Mouse (Mus musculus) hematopoietic stem cell, adult 5-6 weeks (primary cell): Measurements from ENCODE around the gene Scn2b. TPM values are rescaled to one million over a fixed set of nuclear protein-coding genes. Genes with fewer than 3 reads are reported as not detected.

ENCODE experiments used
- ATAC-seq, 2 experiments: fragments of 125-278 bp in 1 of 2; replicated peaks in 1 of 2; 2 replicates each; pipeline ENCODE4 v1.8.0; 2016 to 2017; ENCODE audit warnings: inconsistent platforms in 2 of 2, mild to moderate bottlenecking in 2 of 2, moderate number of reproducible peaks in 2 of 2, low read depth in 1 of 2, moderate TSS enrichment in 1 of 2; ENCODE audit not compliant: low FRiP score in 2 of 2, poor library complexity in 2 of 2, severe bottlenecking in 2 of 2, insufficient read depth in 1 of 2, low TSS enrichment in 1 of 2
- total RNA-seq: library from RNA; stranded (forward); fragments of 172-1452, 232-1000 nt; gene quantifications from 2 replicates; pipeline ENCODE4 v1.2.3, GENCODE M21; 2017

The Scn2b gene
- total RNA-seq, 1 experiment from 2014 or later: not detected

DNA sequence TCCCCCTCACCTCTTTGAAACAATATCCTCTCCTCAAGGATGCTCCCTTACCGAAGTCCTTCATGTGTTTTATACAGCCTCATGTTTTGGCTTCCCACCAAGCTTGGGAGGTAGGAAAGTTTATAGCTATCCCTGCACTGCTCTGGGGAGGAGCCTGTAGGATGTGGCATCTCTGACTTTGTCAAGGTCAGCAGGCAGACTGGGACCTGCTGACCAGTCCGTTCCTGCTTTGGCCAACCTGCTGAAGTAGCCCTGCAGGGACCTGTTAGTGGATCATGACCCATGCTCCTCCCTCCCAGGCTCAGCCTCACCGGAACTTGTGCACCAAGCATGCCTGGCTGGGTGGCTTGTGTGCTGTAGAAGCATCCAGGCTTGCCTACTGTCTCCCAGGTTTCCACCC is 25.1 kb downstream of the Scn2b start:
- no peak for ATAC-seq

DNA sequence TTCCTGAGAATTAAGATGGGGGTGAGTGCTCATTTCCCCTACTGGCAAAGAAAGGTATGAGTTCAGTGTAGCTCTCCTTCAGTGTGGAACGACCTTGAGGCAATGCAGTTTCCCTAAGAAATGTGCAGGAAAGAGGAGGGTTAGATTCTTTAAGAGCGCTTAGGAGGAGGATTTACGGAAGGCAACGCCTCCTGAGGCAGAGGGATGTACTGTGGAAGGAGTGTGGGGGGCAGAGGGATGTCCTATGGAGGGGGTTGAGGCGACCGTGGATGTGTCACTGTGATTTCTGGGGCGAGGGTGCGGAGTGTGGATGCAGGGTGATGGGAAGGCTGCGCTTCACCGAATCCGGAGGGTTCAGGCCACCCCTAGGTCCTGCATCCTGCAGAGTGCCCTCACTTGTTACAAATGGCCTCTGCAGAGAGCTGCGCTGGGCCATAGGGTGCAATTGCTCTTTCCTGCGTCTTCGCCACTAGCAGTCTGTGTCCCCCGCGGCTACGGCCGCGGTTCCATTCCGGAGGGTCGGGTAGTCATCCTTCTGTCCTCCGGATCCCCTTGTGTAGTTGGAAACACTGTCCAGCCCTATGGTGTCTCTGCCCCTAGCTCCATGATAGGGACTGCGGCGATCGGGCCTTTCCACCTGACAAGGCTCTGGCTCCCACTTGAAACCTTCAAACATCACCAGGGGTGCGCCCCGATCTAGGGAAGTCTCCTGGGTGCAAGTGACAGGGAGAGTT is 28.1 kb downstream of the Scn2b start:
- ATAC-seq: 0 out of 4 replicates have a peak, but pooled peaks of 1 of the 2 experiments have one; percentile 13

DNA sequence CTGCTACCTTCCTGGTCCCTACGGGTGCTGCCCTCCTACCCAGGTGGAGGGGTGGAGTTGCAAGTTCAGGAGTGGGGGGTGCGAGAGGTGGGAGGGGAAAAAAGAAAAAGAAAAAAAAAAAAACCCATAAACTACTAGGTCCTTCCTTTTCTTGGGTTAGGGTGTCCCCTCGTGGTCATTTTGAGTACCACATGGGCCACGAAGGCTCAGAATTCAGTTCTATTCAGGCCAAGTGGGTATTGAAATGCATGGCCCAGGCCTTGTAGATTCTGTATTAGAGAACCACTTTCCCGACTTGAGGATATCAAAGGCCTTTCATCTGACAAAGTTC is 28.6 kb downstream of the Scn2b start:
- peak; percentile 44 to 53; a peak in 3 of 4 replicates for ATAC-seq

DNA sequence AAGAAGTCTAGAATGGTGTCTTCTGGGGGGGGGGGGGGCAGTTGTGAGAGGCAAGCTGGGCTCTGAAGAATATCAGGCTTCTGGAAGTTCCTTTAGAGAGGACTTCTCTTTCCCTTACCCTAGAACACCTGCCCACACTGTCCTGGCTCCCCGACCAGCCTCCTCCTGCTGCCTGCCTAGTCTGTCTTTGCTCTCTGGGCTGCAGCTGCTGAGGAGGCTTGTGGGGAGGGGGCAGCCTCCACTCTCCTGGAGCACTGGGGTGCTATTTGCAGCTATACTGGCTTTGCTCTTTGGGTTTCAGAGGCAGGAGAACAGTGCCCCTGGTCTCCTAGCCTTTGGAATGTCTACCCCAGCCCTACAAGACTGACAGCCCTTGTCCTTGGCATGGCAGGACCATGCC is 33.4 kb downstream of the Scn2b start:
- ATAC-seq: no peak

DNA sequence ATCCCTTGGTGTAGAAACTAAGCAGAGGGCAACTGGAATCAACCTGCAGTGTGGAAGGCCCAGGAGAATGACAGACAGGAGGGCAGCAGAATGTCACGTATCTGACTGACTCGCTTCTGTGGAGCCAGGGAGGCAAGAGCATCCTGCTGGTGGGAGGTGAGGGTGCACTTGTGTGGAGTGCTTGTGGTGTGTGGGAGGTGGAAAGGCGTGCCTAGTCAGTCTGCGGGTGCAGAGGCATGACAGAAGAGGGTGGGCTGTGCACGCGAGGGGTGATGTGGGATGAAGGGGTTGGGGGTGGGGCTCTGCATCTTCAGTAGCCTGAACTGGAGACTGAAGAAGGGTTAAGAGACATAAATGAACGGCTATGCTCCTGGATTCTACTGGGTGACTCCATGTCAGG is 35.8 kb downstream of the Scn2b start:
- ATAC-seq: no peak

DNA sequence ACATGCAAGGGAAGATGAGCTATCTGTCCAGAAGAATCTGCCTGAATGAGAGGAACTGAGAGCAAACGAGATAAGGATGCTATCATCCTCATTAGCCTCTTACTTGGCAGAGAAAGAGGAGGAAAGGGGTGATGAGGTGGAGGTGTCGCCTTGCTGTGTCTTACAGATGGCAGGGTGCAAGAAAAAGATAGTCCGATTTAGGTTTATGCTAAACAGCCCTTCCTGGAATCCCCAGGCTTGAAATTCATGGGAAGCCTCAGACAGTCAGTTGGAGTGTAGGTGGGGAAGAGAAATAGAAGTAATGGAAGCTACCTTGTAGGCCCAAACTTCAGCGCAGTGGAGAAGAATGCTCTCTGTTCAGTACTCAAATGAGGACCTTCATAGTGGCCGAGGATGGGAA is 50.3 kb downstream of the Scn2b start:
- no peak for ATAC-seq

DNA sequence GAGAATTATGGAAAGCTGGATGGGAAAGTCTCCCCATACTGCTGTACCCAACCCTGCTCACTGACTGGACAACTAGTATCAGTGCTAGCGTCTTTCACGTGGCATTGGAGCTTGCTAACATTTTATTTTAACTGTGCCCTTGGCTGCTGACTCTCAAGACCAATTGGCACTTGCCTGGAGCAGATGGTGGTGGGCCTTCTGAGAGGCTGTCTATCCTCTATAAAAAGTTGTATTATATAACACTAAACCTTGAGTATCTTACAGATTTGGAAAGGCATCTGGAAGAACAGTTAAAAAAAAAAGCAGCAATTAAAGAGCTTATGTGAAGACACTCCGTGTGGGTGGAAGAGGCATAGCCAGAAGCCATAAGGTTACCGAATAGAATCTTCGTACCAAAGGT is 52.6 kb downstream of the Scn2b start:
- ATAC-seq: no peak

DNA sequence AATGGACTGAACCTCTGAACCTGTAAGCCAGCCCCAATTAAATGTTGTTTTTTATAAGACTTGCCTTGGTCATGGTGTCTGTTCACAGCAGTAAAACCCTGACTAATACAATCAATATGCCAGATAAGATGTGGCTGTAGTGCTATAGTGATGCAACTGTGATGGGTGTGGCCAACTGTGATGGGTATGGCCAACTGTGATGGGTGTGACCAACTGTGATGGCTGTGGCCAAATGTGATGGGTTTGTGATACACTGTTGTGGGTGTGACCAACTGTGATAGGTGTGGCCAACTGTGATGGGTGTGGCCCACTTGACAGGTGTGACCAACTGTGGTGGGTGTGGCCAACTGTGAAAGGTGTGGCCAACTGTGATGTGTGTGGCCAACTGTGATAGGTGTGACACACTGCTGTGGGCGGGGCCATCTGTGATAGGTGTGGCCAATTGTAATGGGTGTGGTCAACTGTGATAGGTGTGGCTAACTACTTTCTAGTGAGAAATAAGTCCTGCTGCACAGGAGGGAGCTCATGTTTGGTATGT is 53.6 kb downstream of the Scn2b start:
- no peak for ATAC-seq

DNA sequence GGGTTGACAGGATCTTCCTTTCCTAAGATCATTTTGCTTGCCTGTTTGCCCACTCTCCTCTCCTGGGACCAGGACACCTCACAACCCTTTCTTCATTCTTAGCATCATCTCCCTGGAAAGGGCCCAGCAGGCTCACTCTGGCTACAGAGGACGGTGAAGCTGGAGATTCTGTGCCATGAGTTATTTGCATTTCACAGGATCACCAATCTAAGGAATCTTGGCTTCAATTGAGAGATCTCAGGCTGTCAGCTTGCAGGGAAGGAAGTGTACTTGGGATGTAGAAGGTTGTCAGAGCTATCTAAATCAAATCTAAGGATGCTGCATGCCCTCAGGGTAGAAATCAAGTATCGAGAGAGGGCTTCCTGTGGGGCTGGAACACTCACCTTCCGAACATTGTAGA is 55.9 kb downstream of the Scn2b start:
- no peak for ATAC-seq

DNA sequence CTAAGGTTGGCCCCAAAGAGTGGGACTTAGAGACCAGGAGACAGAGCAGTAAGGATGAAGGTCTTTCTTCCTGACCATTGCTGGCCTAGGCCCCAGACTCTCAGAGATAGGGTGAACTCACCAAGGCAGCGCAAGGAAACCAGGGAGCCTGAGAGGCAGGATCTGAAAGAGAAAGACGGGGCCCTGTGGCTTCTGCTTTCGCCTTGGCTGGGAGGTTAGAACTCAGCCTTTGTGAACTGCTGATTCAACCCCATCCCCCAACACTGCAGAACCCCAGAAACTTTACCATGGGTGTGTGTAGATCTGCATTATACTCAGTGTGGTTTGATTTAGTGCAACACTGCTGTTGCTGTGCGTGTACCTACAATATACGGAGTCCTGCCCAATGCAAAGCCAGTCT is 61.7 kb downstream of the Scn2b start:
- ATAC-seq: 0 out of 4 replicates have a peak, but pooled peaks of 1 of the 2 experiments have one; percentile 34

Other genes starting within 250 kb of the Scn2b start
- gene Kmt2a, start 236.5 kb upstream of the Scn2b start, total RNA-seq: 22.9 and 27.1 TPM in 2 replicates
- gene Atp5l, start 197.0 kb upstream of the Scn2b start, total RNA-seq: 93.3 and 114 TPM in 2 replicates
- 29.6 and 39.3 TPM in 2 replicates for gene Ube4a, start 152.2 kb upstream of the Scn2b start, total RNA-seq
- 7.8 and 9.3 TPM in 2 replicates for gene Cd3g, start 137.4 kb upstream of the Scn2b start, total RNA-seq
- gene Cd3d, start 136.0 kb upstream of the Scn2b start, total RNA-seq: 0.19 TPM in 1 of 2 replicates, not detected in the other
- gene Cd3e, start 108.2 kb upstream of the Scn2b start, total RNA-seq: 0.20 TPM in 1 of 2 replicates, not detected in the other
- gene Mpzl2, start 78.0 kb upstream of the Scn2b start, total RNA-seq: 0.31 and 3.3 TPM in 2 replicates
- gene Mpzl3, start 62.6 kb upstream of the Scn2b start, total RNA-seq: 0.19 and 0.99 TPM in 2 replicates
- 1.7 and 3.3 TPM in 2 replicates for gene Jaml, start 38.6 kb upstream of the Scn2b start, total RNA-seq
- 0.25 TPM in 1 of 2 replicates, not detected in the other for gene Scn4b, start 20.6 kb downstream of the Scn2b start, total RNA-seq
- 1.3 and 3.6 TPM in 2 replicates for gene BC049352, start 64.2 kb downstream of the Scn2b start, total RNA-seq
- 0.31 TPM in 1 of 2 replicates, not detected in the other for gene Tmprss4, start 86.3 kb downstream of the Scn2b start, total RNA-seq
- 8.0 and 18.6 TPM in 2 replicates for gene Il10ra, start 151.4 kb downstream of the Scn2b start, total RNA-seq
- gene Tmprss13, start 201.3 kb downstream of the Scn2b start, total RNA-seq: not detected in 2 replicates